Mouse (Mus musculus) neural tube, embryonic 13.5 days (tissue): ENCODE results near the gene Cbfb. TPM values are rescaled to one million over a fixed set of nuclear protein-coding genes. Genes with fewer than 3 reads are reported as not detected.

Experiments used
- ATAC-seq: fragments of 200-750 bp; cut with Nextera tagmentation; 2 replicates; pipeline ENCODE4 v1.8.0; 2017; ENCODE audit warnings: low read depth, mild to moderate bottlenecking, moderate TSS enrichment, moderate library complexity
- H3K27ac ChIP-seq: fragments of 300-500 bp; sonication (generic); replicated peaks from 2 replicates; pipeline ENCODE4 v1.5.1; 2015; ENCODE audit warnings: moderate library complexity, mild to moderate bottlenecking, inconsistent platforms
- H3K27me3 ChIP-seq: fragments of 300-500 bp; sonication (generic); 2 replicates; pipeline ENCODE4 v1.6.1; 2015; ENCODE audit warnings: mild to moderate bottlenecking, inconsistent platforms
- H3K36me3 ChIP-seq: fragments of 300-500 bp; sonication (generic); 2 replicates; pipeline ENCODE4 v1.6.1; 2015; ENCODE audit warnings: mild to moderate bottlenecking, inconsistent platforms
- H3K4me1 ChIP-seq: fragments of 300-500 bp; sonication (generic); replicated peaks from 2 replicates; pipeline ENCODE4 v1.6.1; 2015; ENCODE audit warnings: inconsistent platforms
- H3K4me2 ChIP-seq: fragments of 300-500 bp; sonication (generic); 2 replicates; pipeline ENCODE4 v1.6.1; 2015; ENCODE audit warnings: inconsistent platforms, mild to moderate bottlenecking, moderate library complexity
- H3K4me3 ChIP-seq: fragments of 300-500 bp; sonication (generic); 2 replicates; pipeline ENCODE4 v1.5.1; 2015; ENCODE audit warnings: mild to moderate bottlenecking, inconsistent platforms
- H3K9ac ChIP-seq: fragments of 300-500 bp; sonication (generic); 2 replicates; pipeline ENCODE4 v1.6.1; 2015; ENCODE audit warnings: moderate library complexity, mild to moderate bottlenecking, inconsistent platforms
- H3K9me3 ChIP-seq: fragments of 300-500 bp; sonication (generic); 2 replicates; pipeline ENCODE4 v1.6.1; 2016; ENCODE audit warnings: inconsistent platforms
- WGBS: fragments of 180-500 bp; shearing (Covaris S2); methylation state at CpG from one replicate; pipeline ENCODE4 v1.1.7; 2015; 5-methylcytosine and 5-hydroxymethylcytosine counted together
- polyA plus RNA-seq: library from polyadenylated mRNA; unstranded; fragments of >200 nt; fragmentation: Nextera tagmentation; extraction: Ambion mirVana; gene quantifications from 2 replicates; pipeline ENCODE4 v1.2.1, GENCODE M21; 2015

Gene Cbfb
- polyA plus RNA-seq = 59.1 and 66.6 TPM in 2 replicates

- H3K27ac ChIP-seq = peak within 1 kb of the TSS; percentile 95
- H3K9ac ChIP-seq = peak within 1 kb of the TSS; percentile 87
- H3K4me1 ChIP-seq = peaks cover 25% of the 10 kb centered on the region
- H3K4me2 ChIP-seq = peak within 1 kb of the TSS; percentile 77
- ATAC-seq = peak; percentile 93
- no peaks in the 10 kb centered on the region for H3K9me3 ChIP-seq
- peak within 1 kb of the TSS; percentile 93 for H3K4me3 ChIP-seq
- no peaks in the 10 kb centered on the region for H3K27me3 ChIP-seq
- WGBS = under 1% methylated on average over 73 of the region's 86 CpGs
- H3K36me3 ChIP-seq = no peaks in the 10 kb centered on the region
These were observed at the start of gene Cbfb for GRCm38 (mm10) chr8:105170381-105171115. TSS of gene Cbfb (plus strand) at chr8:105170674.

- Histone ChIP-seq H3K9me3 (no peaks in the 10 kb centered on the region), H3K27me3 (no peaks in the 10 kb centered on the region), H3K4me1 (no peaks in the 10 kb centered on the region), H3K36me3 (no peaks in the 10 kb centered on the region), H3K4me2 (no peak overlapping the region), H3K4me3 (no peak overlapping the region), H3K9ac (no peak overlapping the region), H3K27ac (no peak overlapping the region)
- ATAC-seq = no peak
- 87% methylated on average over 9 of the region's 9 CpGs for WGBS
These were observed 40.6 kb upstream of the Cbfb start for GRCm38 (mm10) chr8:105129864-105130263.

- H3K4me3 ChIP-seq = no peak within 1 kb of the TSS
- no peak within 1 kb of the TSS for H3K4me2 ChIP-seq
- WGBS = 85% methylated on average over 5 of the region's 5 CpGs
- no peaks in the 10 kb centered on the region for H3K36me3 ChIP-seq
- H3K4me1 ChIP-seq = no peaks in the 10 kb centered on the region
- H3K9ac ChIP-seq = no peak within 1 kb of the TSS
- H3K9me3 ChIP-seq = no peaks in the 10 kb centered on the region
- H3K27me3 ChIP-seq = no peaks in the 10 kb centered on the region
- no peak within 1 kb of the TSS for H3K27ac ChIP-seq
- ATAC-seq = no peak
These were observed 39.0 kb upstream of the Cbfb start, which contains the start of gene Ces4a for GRCm38 (mm10) chr8:105131509-105131908. TSS of gene Ces4a (plus strand) at chr8:105131800.

GRCm38 (mm10) chr8:105138423-105138822 lies 32.1 kb upstream of the Cbfb start:
- Histone ChIP-seq H3K36me3 (no peaks in the 10 kb centered on the region), H3K27ac (no peak overlapping the region), H3K27me3 (no peaks in the 10 kb centered on the region), H3K4me1 (no peaks in the 10 kb centered on the region), H3K4me3 (no peak overlapping the region), H3K9ac (no peak overlapping the region), H3K4me2 (no peak overlapping the region), H3K9me3 (no peaks in the 10 kb centered on the region)
- 37% methylated on average over 4 of the region's 4 CpGs for WGBS
- no peak for ATAC-seq

GRCm38 (mm10) chr8:105142395-105142794 lies 28.1 kb upstream of the Cbfb start:
- Histone ChIP-seq H3K4me3 (no peak overlapping the region), H3K9me3 (no peaks in the 10 kb centered on the region), H3K27ac (no peak overlapping the region), H3K4me2 (0 out of 2 replicates have a peak overlapping the region, but pooled peaks have one; percentile 18), H3K36me3 (no peaks in the 10 kb centered on the region), H3K4me1 (no peaks in the 10 kb centered on the region), H3K9ac (no peak overlapping the region), H3K27me3 (no peaks in the 10 kb centered on the region)
- WGBS = 39% methylated on average over 19 of the region's 19 CpGs
- no peak for ATAC-seq

GRCm38 (mm10) chr8:105151654-105152053 lies 18.8 kb upstream of the Cbfb start:
- no peak for ATAC-seq
- no peak overlapping the region for H3K27ac ChIP-seq
- no peak overlapping the region for H3K4me3 ChIP-seq
- H3K9ac ChIP-seq = no peak overlapping the region
- H3K27me3 ChIP-seq = peaks cover 33% of the 10 kb centered on the region
- H3K9me3 ChIP-seq = no peaks in the 10 kb centered on the region
- H3K4me1 ChIP-seq = peaks cover 16% of the 10 kb centered on the region
- WGBS = 69% methylated on average over 4 of the region's 4 CpGs
- H3K36me3 ChIP-seq = no peaks in the 10 kb centered on the region
- H3K4me2 ChIP-seq = no peak overlapping the region

GRCm38 (mm10) chr8:105152623-105153398 lies 17.7 kb upstream of the Cbfb start:
- Histone ChIP-seq H3K4me1 (peaks cover 16% of the 10 kb centered on the region), H3K4me2 (peak overlapping the region; percentile 57), H3K36me3 (no peaks in the 10 kb centered on the region), H3K27ac (peak overlapping the region; percentile 78), H3K27me3 (peaks cover 33% of the 10 kb centered on the region), H3K4me3 (peak overlapping the region; percentile 30), H3K9me3 (no peaks in the 10 kb centered on the region), H3K9ac (peak overlapping the region; percentile 53)
- ATAC-seq = peak; percentile 93
- 1% methylated on average over 27 of the region's 27 CpGs for WGBS

GRCm38 (mm10) chr8:105154316-105154715 lies 16.2 kb upstream of the Cbfb start:
- no peak for ATAC-seq
- no peak overlapping the region for H3K9ac ChIP-seq

GRCm38 (mm10) chr8:105155091-105155745 lies 15.3 kb upstream of the Cbfb start:
- Histone ChIP-seq H3K4me2 (no peak overlapping the region), H3K9me3 (no peaks in the 10 kb centered on the region), H3K36me3 (no peaks in the 10 kb centered on the region), H3K4me1 (peaks cover 16% of the 10 kb centered on the region), H3K9ac (no peak overlapping the region), H3K27ac (no peak overlapping the region), H3K4me3 (no peak overlapping the region), H3K27me3 (peaks cover 24% of the 10 kb centered on the region)
- no peak for ATAC-seq
- WGBS = 84% methylated on average over 6 of the region's 6 CpGs

More at GRCm38 (mm10) chr8:105154316-105154715, 16.2 kb upstream of the Cbfb start:
- peaks cover 16% of the 10 kb centered on the region for H3K4me1 ChIP-seq
- no peak overlapping the region for H3K27ac ChIP-seq
- H3K36me3 ChIP-seq = no peaks in the 10 kb centered on the region
- no peak overlapping the region for H3K4me2 ChIP-seq
- 91% methylated on average over 5 of the region's 5 CpGs for WGBS
- H3K27me3 ChIP-seq = peaks cover 33% of the 10 kb centered on the region
- no peak overlapping the region for H3K4me3 ChIP-seq
- no peaks in the 10 kb centered on the region for H3K9me3 ChIP-seq

GRCm38 (mm10) chr8:105157555-105157954 lies 12.9 kb upstream of the Cbfb start:
- Histone ChIP-seq H3K4me2 (no peak overlapping the region), H3K27ac (no peak overlapping the region), H3K27me3 (peaks cover 18% of the 10 kb centered on the region), H3K4me3 (no peak overlapping the region), H3K4me1 (peaks cover 11% of the 10 kb centered on the region), H3K9ac (no peak overlapping the region), H3K9me3 (no peaks in the 10 kb centered on the region), H3K36me3 (no peaks in the 10 kb centered on the region)
- no peak for ATAC-seq
- 60% methylated on average over 10 of the region's 10 CpGs for WGBS

GRCm38 (mm10) chr8:105158084-105158483 lies 12.4 kb upstream of the Cbfb start:
- H3K27ac ChIP-seq = no peak overlapping the region
- 74% methylated on average over 3 of the region's 3 CpGs for WGBS
- H3K27me3 ChIP-seq = peaks cover 16% of the 10 kb centered on the region
- H3K4me1 ChIP-seq = peaks cover 6% of the 10 kb centered on the region
- H3K36me3 ChIP-seq = no peaks in the 10 kb centered on the region
- H3K9ac ChIP-seq = no peak overlapping the region
- no peak overlapping the region for H3K4me2 ChIP-seq
- no peak overlapping the region for H3K4me3 ChIP-seq
- no peaks in the 10 kb centered on the region for H3K9me3 ChIP-seq
- ATAC-seq = no peak

GRCm38 (mm10) chr8:105161121-105161652 lies 9.3 kb upstream of the Cbfb start:
- H3K4me2 ChIP-seq = no peak overlapping the region
- H3K9ac ChIP-seq = no peak overlapping the region
- no peak for ATAC-seq
- no peaks in the 10 kb centered on the region for H3K36me3 ChIP-seq
- no peaks in the 10 kb centered on the region for H3K9me3 ChIP-seq
- H3K27ac ChIP-seq = no peak overlapping the region
- no peaks in the 10 kb centered on the region for H3K27me3 ChIP-seq
- WGBS = 58% methylated on average over 3 of the region's 3 CpGs
- no peak overlapping the region for H3K4me3 ChIP-seq
- no peaks in the 10 kb centered on the region for H3K4me1 ChIP-seq
